Mouse (Mus musculus): ENCODE results near the gene Rab44.

GRCm38 (mm10) chr17:29100627-29101026, 13.3 kb upstream of the Rab44 start:
- TF ChIP-seq CEBPB (IDR thresholded peaks at IDR 0.05; ENCODE audit: low read depth): no peak
- TF ChIP-seq CTCF (IDR thresholded peaks at IDR 0.05; ENCODE audit: control insufficient read depth, insufficient read depth, insufficient read length): no peak
- no peak for TF ChIP-seq MYOG (IDR thresholded peaks at IDR 0.05; ENCODE audit: control insufficient read depth, extremely low read depth, insufficient read length)
- no peak for TF ChIP-seq USF1 (IDR thresholded peaks at IDR 0.05; ENCODE audit: low read depth)

All from C2C12 (cell line).